Mouse (Mus musculus) cerebellum, adult 2 months (tissue): Measurements from ENCODE around the gene Tigit. TPM values are rescaled to one million over a fixed set of nuclear protein-coding genes. Genes with fewer than 3 reads are reported as not detected.
A peak's percentile ranks its signal among the peaks of the same experiment; 100 is the strongest.

Source experiments
- DNase-seq, 2 experiments: peaks; one replicate each; pipeline ENCODE4 v3.0.0; 2021
- H3K27ac ChIP-seq: fragments of 200-500 bp; 2 replicates; pipeline ENCODE4 v1.5.1; 2012; ENCODE audit warnings: low read length, control low read depth, inconsistent platforms; ENCODE audit not compliant: insufficient read depth
- H3K27me3 ChIP-seq: fragments of 200-500 bp; 2 replicates; pipeline ENCODE4 v1.6.1; 2012; ENCODE audit warnings: inconsistent platforms, mild to moderate bottlenecking, low read length, moderate library complexity; ENCODE audit not compliant: control insufficient read depth, insufficient read depth
- H3K4me1 ChIP-seq: fragments of 200-500 bp; 2 replicates; pipeline ENCODE4 v1.6.1; 2011; ENCODE audit warnings: low read length; ENCODE audit not compliant: control insufficient read depth, insufficient read depth
- H3K4me3 ChIP-seq: fragments of 200-500 bp; replicated peaks from 2 replicates; pipeline ENCODE3; 2011; ENCODE audit warnings: mild to moderate bottlenecking, low read depth, low read length, control low read depth; ENCODE audit not compliant: insufficient read depth
- CTCF ChIP-seq: fragments of 200-500 bp; IDR thresholded peaks from 2 replicates; pipeline ENCODE4 v1.5.1; 2011; ENCODE audit warnings: low read depth, mild to moderate bottlenecking, control low read depth, low read length, moderate library complexity, borderline replicate concordance; ENCODE audit not compliant: insufficient read depth
- POLR2A ChIP-seq: fragments of 200-500 bp; IDR thresholded peaks from 2 replicates; pipeline ENCODE4 v1.6.1; 2011; ENCODE audit warnings: low read length, control low read depth, borderline replicate concordance; ENCODE audit not compliant: insufficient read depth
- WGBS: fragments of 180-500 bp; shearing (Covaris S2); methylation state at CpG from one replicate; pipeline ENCODE4 v1.1.7; 2018; 5-methylcytosine and 5-hydroxymethylcytosine counted together
- polyA plus RNA-seq: library from polyadenylated mRNA; depleted of rRNA; stranded (reverse); fragments of >200 nt; gene quantifications from 2 replicates; pipeline ENCODE4 v1.2.3, GENCODE M21; 2012

Tigit gene
- polyA plus RNA-seq, 1 experiment = not detected

DNA sequence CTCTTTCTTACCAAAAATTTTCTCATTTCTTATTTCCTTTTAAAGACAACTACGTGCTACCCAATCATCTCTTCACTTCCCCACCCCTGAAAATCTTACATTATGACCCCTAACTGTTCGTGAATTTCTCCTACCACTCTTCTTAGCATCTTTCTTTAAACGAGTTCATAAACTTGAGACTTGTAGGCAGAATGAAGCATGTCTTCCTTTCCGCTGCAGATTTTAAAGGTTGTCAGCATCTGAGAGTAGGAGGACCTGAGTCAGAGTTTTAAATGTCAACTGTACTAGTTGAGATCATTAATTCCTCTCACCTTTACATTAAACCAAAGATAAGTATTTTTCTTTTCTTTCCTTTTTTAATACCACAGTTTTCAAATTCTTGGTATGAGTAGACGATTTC, 35.3 kb downstream of the Tigit start:
- DNase-seq = no peak
- 92% methylated on average over 5 of the region's 5 CpGs for WGBS
- no peaks in the 10 kb centered on the region for H3K27me3 ChIP-seq
- H3K27ac ChIP-seq = no peak overlapping the region
- no peaks in the 10 kb centered on the region for H3K4me1 ChIP-seq
- TF ChIP-seq POLR2A (no peak), CTCF (no peak)
- H3K4me3 ChIP-seq = no peak overlapping the region

DNA sequence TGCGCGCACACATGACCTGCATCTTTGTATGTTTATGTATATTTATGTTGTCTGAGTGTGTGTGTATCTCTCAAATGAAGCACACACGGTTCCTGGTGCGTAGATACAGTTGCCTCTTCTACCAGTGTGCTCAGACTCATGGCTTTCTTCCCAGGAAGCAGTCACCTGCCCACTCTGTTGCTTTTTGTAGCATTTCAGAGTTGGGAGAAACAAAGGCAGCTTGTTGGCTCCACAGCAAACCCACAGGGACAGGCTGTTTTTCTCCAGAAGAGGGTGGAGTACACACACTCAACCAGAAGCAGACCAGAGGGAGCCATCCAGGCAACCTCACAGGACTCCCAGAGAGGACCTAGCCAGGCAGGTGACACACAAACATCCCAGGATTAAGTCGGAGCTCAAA, 38.0 kb downstream of the Tigit start:
- no peak for DNase-seq
- no peak overlapping the region for H3K4me3 ChIP-seq
- TF ChIP-seq CTCF (no peak), POLR2A (no peak)
- no peaks in the 10 kb centered on the region for H3K4me1 ChIP-seq
- no peaks in the 10 kb centered on the region for H3K27me3 ChIP-seq
- WGBS = 87% methylated on average over 5 of the region's 5 CpGs
- H3K27ac ChIP-seq = no peak overlapping the region

DNA sequence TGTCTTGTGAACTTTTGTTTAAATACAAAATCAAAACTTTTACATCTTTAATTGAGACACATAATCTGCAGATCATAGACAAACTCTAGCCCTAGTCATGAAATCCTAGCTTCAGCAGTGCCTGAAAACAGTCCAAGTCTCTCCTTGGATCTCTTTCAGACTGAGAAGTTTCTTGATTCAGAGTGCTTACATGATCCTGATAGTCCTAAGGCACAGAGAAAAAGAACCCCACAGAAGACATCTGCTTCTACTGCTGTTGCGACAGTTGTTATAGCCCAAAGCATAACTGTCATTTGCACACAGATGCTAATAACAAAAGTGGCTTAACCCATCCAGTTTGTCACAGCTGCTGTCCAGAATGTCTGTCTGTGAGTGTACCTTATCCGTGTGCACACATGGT, 38.7 kb downstream of the Tigit start:
- no peaks in the 10 kb centered on the region for H3K27me3 ChIP-seq
- 61% methylated on average over 2 of the region's 2 CpGs for WGBS
- TF ChIP-seq CTCF (no peak), POLR2A (no peak)
- no peak for DNase-seq
- H3K27ac ChIP-seq = no peak overlapping the region
- H3K4me1 ChIP-seq = no peaks in the 10 kb centered on the region
- H3K4me3 ChIP-seq = no peak overlapping the region

DNA sequence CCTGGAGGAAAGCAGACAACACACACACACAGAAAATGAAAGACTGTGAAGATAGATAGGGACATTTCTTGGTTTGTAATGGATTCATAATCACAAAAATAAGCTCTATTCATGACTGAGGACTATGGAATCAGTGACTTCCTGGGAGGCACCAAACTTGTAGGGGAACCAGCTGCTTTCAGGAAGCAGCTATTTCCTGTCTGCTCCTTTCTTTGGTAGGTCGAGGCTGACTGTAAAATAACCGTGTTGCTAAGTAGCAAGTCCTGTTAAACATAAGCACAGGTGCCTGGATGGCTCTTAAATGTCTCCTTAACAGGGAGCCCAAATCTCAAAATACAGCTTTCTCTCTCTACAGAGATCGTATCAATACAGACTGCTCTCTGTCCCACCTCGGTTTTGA, 39.1 kb downstream of the Tigit start:
- WGBS = 80% methylated on average over 4 of the region's 4 CpGs
- no peak overlapping the region for H3K27ac ChIP-seq

GRCm38 (mm10) chr16:43623315-43624000, 40.5 kb downstream of the Tigit start:
- WGBS = 77% methylated on average over 5 of the region's 5 CpGs
- TF ChIP-seq CTCF = no peak
- TF ChIP-seq POLR2A = no peak
- H3K27ac ChIP-seq = peak overlapping the region; percentile 43; the same call in 1 of the 2 replicates
- H3K4me1 ChIP-seq = no peaks in the 10 kb centered on the region
- no peak for DNase-seq
- no peaks in the 10 kb centered on the region for H3K27me3 ChIP-seq
- no peak overlapping the region for H3K4me3 ChIP-seq

More for the DNA sequence above, 39.1 kb downstream of the Tigit start:
- Histone ChIP-seq H3K27me3 (no peaks in the 10 kb centered on the region), H3K4me3 (no peak overlapping the region), H3K4me1 (no peaks in the 10 kb centered on the region)
- DNase-seq = no peak
- TF ChIP-seq POLR2A = no peak
- no peak for TF ChIP-seq CTCF

- Histone ChIP-seq H3K27ac (no peak overlapping the region), H3K27me3 (no peaks in the 10 kb centered on the region), H3K4me3 (no peak overlapping the region), H3K4me1 (no peaks in the 10 kb centered on the region)
- TF ChIP-seq CTCF (no peak), POLR2A (no peak)
- WGBS = 54% methylated on average over 2 of the region's 2 CpGs
- no peak for DNase-seq
These were observed 43.6 kb downstream of the Tigit start for GRCm38 (mm10) chr16:43620359-43620758.

DNA sequence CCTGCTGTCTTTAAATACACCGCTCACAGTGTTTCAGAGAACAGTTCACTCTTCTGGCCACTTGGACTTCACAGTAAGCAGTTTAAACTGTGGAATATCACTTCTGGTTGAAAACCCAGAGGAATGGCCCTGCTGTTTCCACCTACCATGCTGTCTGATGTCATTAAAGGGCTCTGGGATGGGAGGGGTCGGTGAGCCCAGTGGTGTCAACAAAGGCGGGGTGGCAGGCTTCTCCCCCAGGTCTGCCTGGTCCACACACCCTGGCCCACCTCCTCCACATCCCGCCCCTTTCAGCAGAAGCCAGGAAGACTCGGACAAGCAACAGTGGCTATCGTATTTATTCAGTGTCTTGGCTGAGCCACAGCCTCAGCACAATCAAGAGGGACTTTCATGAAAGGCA, 44.7 kb downstream of the Tigit start:
- Histone ChIP-seq H3K4me3 (no peak overlapping the region), H3K27ac (no peak overlapping the region), H3K4me1 (no peaks in the 10 kb centered on the region; the same call in 1 of the 2 replicates), H3K27me3 (no peaks in the 10 kb centered on the region)
- 47% methylated on average over 6 of the region's 6 CpGs for WGBS
- DNase-seq = no peak
- TF ChIP-seq POLR2A (no peak), CTCF (no peak)

DNA sequence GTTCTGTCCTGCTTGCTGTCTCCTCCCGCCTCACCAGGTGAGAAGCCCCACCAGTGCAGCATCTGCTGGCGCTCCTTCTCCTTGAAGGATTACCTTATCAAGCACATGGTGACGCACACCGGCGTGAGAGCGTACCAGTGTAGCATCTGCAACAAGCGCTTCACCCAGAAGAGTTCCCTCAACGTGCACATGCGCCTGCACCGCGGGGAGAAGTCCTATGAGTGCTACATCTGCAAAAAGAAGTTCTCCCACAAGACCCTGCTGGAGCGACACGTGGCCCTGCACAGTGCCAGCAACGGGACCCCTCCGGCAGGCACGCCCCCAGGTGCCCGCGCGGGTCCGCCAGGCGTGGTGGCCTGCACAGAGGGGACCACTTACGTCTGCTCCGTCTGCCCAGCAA, 45.7 kb downstream of the Tigit start:
- no peak overlapping the region for H3K27ac ChIP-seq
- H3K4me1 ChIP-seq = no peaks in the 10 kb centered on the region; the same call in 1 of the 2 replicates
- H3K27me3 ChIP-seq = no peaks in the 10 kb centered on the region
- WGBS = 89% methylated on average over 23 of the region's 23 CpGs
- no peak overlapping the region for H3K4me3 ChIP-seq
- no peak for DNase-seq
- TF ChIP-seq POLR2A (no peak), CTCF (no peak)

DNA sequence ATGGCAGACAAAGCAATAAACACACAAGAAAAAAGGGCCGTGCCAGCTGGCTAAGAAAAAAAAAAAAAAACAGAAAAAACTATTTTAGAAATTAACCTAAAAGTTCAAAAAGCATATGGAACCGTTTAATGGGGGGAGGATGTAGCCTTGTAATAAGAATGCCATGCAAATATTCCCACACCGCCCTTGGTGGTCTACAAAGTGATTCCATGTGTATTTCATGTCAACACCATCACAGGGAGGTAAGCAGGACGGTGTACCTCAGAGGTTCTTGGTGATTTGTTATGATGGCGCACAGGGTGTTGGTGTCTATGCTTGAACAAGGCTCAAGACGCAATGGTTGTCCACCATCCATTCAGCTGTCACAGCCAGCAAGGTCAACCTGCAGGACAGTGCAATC, 46.6 kb downstream of the Tigit start:
- H3K4me3 ChIP-seq = no peak overlapping the region
- no peak overlapping the region for H3K27ac ChIP-seq
- no peaks in the 10 kb centered on the region for H3K27me3 ChIP-seq
- TF ChIP-seq CTCF = no peak
- TF ChIP-seq POLR2A = no peak
- no peaks in the 10 kb centered on the region; the same call in 1 of the 2 replicates for H3K4me1 ChIP-seq
- 95% methylated on average over 6 of the region's 6 CpGs for WGBS
- peak in 1 of 2 experiments; percentile 1 for DNase-seq
